Mouse (Mus musculus) hindbrain, postnatal 0 days (tissue): ENCODE measurements around the gene Ccpg1. TPM values are rescaled to one million over a fixed set of nuclear protein-coding genes. Genes with fewer than 3 reads are reported as not detected.

ENCODE experiments used
- ATAC-seq: fragments of 200-750 bp; cut with Nextera tagmentation; 2 replicates; pipeline ENCODE4 v1.8.0; 2017; ENCODE audit warnings: mild to moderate bottlenecking, moderate TSS enrichment, moderate library complexity
- DNase-seq: peaks from one replicate; pipeline ENCODE4 v3.0.0-alpha.2; 2015; ENCODE audit warnings: low spot score
- H3K27ac ChIP-seq: fragments of 300-500 bp; sonication (generic); 2 replicates; pipeline ENCODE4 v1.5.1; 2014; ENCODE audit warnings: mild to moderate bottlenecking
- H3K27me3 ChIP-seq: fragments of 300-500 bp; sonication (generic); 2 replicates; pipeline ENCODE4 v1.6.1; 2014; ENCODE audit warnings: low read length, mixed read lengths; ENCODE audit not compliant: insufficient read depth
- H3K36me3 ChIP-seq: fragments of 300-500 bp; sonication (generic); 2 replicates; pipeline ENCODE4 v1.6.1; 2014; ENCODE audit warnings: low read length, mixed read lengths; ENCODE audit not compliant: insufficient read depth
- H3K4me1 ChIP-seq: fragments of 300-500 bp; sonication (generic); 2 replicates; pipeline ENCODE4 v1.6.1; 2014; ENCODE audit warnings: antibody characterized with exemption, low read length, mixed read lengths; ENCODE audit not compliant: insufficient read depth
- H3K4me2 ChIP-seq: fragments of 300-500 bp; sonication (generic); 2 replicates; pipeline ENCODE4 v1.6.1; 2014; ENCODE audit warnings: low read depth, mild to moderate bottlenecking, low read length, moderate library complexity, mixed read lengths
- H3K4me3 ChIP-seq: fragments of 300-500 bp; sonication (generic); 2 replicates; pipeline ENCODE4 v1.5.1; 2014; ENCODE audit warnings: low read length
- H3K9ac ChIP-seq: fragments of 300-500 bp; sonication (generic); replicated peaks from 2 replicates; pipeline ENCODE4 v1.6.1; 2014; ENCODE audit warnings: mild to moderate bottlenecking, low read length, moderate library complexity, mixed read lengths
- H3K9me3 ChIP-seq: fragments of 300-500 bp; sonication (generic); 2 replicates; pipeline ENCODE4 v1.6.1; 2016; ENCODE audit warnings: low read length, mixed read lengths
- CTCF ChIP-seq: IDR thresholded peaks from 2 replicates; pipeline ENCODE4 v1.5.1; 2016; ENCODE audit warnings: antibody characterized with exemption, control low read depth, low read depth
- WGBS: fragments of 180-500 bp; shearing (Covaris S2); extraction: QIAGEN DNeasy Blood & Tissue Kit; methylation state at CpG from one replicate; pipeline ENCODE4 v1.1.7; 2014; 5-methylcytosine and 5-hydroxymethylcytosine counted together
- polyA plus RNA-seq: library from polyadenylated mRNA; unstranded; fragments of >200 nt; fragmentation: Nextera tagmentation; extraction: Ambion mirVana; gene quantifications from 2 replicates; pipeline ENCODE4 v1.2.1, GENCODE M21; 2015
- total RNA-seq: library from RNA; depleted of rRNA; stranded (reverse); fragments of >200 nt; gene quantifications from 2 replicates; pipeline ENCODE4 v1.2.3, GENCODE M21; 2014

Gene Ccpg1
- total and polyA plus RNA-seq, 2 experiments from 2014 or later, result 15.0 to 42.7 TPM

DNA sequence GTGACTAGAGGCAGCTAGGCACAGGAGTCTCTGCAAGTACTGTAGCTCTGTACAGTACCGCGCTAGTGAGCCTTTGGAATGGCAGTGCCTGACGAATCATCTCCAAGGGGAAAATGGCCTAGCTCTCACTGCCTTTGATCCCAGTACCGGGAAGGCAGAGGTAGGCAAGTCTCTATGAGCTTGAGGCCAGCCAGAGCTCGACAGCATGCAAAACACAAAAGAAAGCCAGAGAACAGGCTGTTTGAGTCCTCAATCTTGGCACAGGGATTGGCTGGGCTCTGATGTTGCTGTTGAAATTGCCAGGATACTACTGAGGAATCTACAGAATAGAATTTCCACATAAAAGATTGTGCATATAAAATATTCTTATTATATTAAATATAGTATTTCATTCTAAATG lies 12.8 kb upstream of the Ccpg1 start:
- H3K9ac ChIP-seq, result no peak overlapping the region
- no peaks in the 10 kb centered on the region for H3K9me3 ChIP-seq
- WGBS, result 81% methylated on average over 5 of the region's 5 CpGs
- H3K36me3 ChIP-seq, result no peaks in the 10 kb centered on the region
- H3K4me3 ChIP-seq, result no peak overlapping the region
- no peaks in the 10 kb centered on the region for H3K27me3 ChIP-seq
- no peak for TF ChIP-seq CTCF
- H3K4me2 ChIP-seq, result no peak overlapping the region
- ATAC-seq (no peak), DNase-seq (no peak)
- H3K27ac ChIP-seq, result no peak overlapping the region
- H3K4me1 ChIP-seq, result no peaks in the 10 kb centered on the region

- H3K27ac ChIP-seq, result no peak overlapping the region
- no peaks in the 10 kb centered on the region for H3K36me3 ChIP-seq
- no peak for TF ChIP-seq CTCF
- H3K4me3 ChIP-seq, result no peak overlapping the region
- H3K4me2 ChIP-seq, result no peak overlapping the region
- no peak overlapping the region for H3K9ac ChIP-seq
- no peaks in the 10 kb centered on the region for H3K27me3 ChIP-seq
- no peaks in the 10 kb centered on the region for H3K9me3 ChIP-seq
- H3K4me1 ChIP-seq, result no peaks in the 10 kb centered on the region
- no peak for DNase-seq
- ATAC-seq, result no peak
Measured at GRCm38 (mm10) chr9:72972984-72973383, 12.2 kb upstream of the Ccpg1 start.

GRCm38 (mm10) chr9:72974734-72975133 lies 10.5 kb upstream of the Ccpg1 start:
- H3K9ac ChIP-seq, result no peak overlapping the region
- no peak overlapping the region for H3K27ac ChIP-seq
- DNase-seq (no peak), ATAC-seq (no peak)
- no peak overlapping the region for H3K4me3 ChIP-seq
- no peaks in the 10 kb centered on the region for H3K4me1 ChIP-seq
- H3K36me3 ChIP-seq, result no peaks in the 10 kb centered on the region
- no peaks in the 10 kb centered on the region for H3K27me3 ChIP-seq
- H3K9me3 ChIP-seq, result no peaks in the 10 kb centered on the region
- no peak for TF ChIP-seq CTCF
- WGBS, result 89% methylated on average over 5 of the region's 5 CpGs
- no peak overlapping the region for H3K4me2 ChIP-seq

DNA sequence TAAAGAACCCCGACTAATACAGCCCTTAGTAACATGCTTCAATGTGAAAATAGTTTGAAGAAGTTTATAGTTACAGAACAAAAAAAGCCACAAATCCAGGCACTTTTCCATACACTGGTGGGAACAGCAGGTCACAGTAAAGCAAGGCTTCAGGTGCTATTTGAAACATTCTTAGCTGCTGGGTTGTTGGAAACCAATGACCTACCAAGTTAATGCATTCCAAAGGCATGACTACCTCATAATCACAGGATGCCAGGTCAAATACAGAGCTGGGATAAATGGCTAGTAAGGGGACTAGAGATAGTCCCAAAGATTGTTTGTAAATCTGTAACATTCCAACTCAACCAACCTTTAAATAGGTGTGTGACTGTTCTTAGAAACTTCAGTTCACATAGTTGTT lies 10.0 kb upstream of the Ccpg1 start:
- ATAC-seq (no peak), DNase-seq (no peak)
- H3K9ac ChIP-seq, result no peak overlapping the region
- no peaks in the 10 kb centered on the region for H3K27me3 ChIP-seq
- no peak overlapping the region for H3K4me2 ChIP-seq
- TF ChIP-seq CTCF, result no peak
- no peaks in the 10 kb centered on the region for H3K9me3 ChIP-seq
- no peaks in the 10 kb centered on the region for H3K36me3 ChIP-seq
- 91% methylated on average over 1 of the region's 1 CpGs for WGBS
- no peak overlapping the region for H3K27ac ChIP-seq
- no peak overlapping the region for H3K4me3 ChIP-seq
- no peaks in the 10 kb centered on the region for H3K4me1 ChIP-seq

GRCm38 (mm10) chr9:72983066-72983465 lies 2.2 kb upstream of the Ccpg1 start:
- no peak for ATAC-seq
- Histone ChIP-seq H3K36me3 (no peaks in the 10 kb centered on the region), H3K4me1 (peaks cover 12% of the 10 kb centered on the region; the same call in 1 of the 2 replicates), H3K27ac (no peak overlapping the region), H3K4me2 (no peak overlapping the region), H3K27me3 (no peaks in the 10 kb centered on the region), H3K4me3 (no peak overlapping the region), H3K9ac (no peak overlapping the region), H3K9me3 (no peaks in the 10 kb centered on the region)
- peak; percentile 18; the same call in 1 of the 2 replicates for TF ChIP-seq CTCF
- WGBS, result 75% methylated on average over 2 of the region's 2 CpGs
- no peak for DNase-seq

DNA sequence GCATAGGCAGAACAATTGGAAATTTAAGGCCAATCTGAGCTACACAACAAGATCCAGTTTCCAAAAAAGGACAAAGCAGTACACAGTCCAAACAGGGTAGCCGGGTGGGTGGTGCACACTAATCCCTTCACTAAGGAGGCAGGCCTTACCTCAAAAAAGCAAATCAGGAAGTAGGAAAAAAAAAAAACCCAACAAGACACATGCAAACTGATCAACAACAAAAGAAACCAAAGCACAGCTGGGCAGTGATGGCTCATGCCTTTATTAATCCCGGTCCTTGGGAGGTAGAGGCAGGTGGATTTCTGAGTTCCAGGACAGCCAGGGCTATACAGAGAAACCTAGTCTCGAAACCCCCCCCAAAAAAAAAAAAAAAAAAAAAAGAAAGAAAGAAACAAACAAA lies 2.5 kb downstream of the Ccpg1 start:
- Histone ChIP-seq H3K4me1 (peaks cover 12% of the 10 kb centered on the region; the same call in 1 of the 2 replicates), H3K9ac (no peak overlapping the region), H3K4me3 (no peak overlapping the region), H3K4me2 (no peak overlapping the region), H3K36me3 (no peaks in the 10 kb centered on the region), H3K27me3 (no peaks in the 10 kb centered on the region), H3K27ac (no peak overlapping the region), H3K9me3 (no peaks in the 10 kb centered on the region)
- 62% methylated on average over 3 of the region's 3 CpGs for WGBS
- no peak for ATAC-seq
- no peak for TF ChIP-seq CTCF
- DNase-seq, result no peak

DNA sequence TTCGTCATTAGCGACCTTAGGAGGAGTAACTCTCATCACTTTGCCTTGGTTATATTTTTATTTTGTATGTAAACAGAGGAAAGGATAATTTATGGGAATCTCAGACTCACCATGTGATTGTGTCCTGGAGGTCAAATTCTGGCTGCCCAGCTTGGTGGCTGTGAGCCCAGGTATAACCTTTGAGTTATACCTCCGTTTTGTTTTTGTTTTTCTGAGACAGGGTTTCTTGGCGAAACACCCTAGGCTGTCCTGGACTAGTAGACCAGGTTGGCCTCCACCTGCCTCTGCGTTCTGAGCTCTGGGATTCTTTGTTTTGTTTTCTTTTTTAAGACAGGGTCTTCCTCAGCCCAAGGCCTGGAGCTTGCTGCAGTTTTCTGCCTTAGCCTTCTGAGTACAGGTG lies 3.5 kb downstream of the Ccpg1 start:
- no peak for DNase-seq
- H3K4me3 ChIP-seq, result no peak overlapping the region
- no peaks in the 10 kb centered on the region for H3K36me3 ChIP-seq
- no peaks in the 10 kb centered on the region for H3K27me3 ChIP-seq
- 88% methylated on average over 5 of the region's 5 CpGs for WGBS
- no peak overlapping the region for H3K9ac ChIP-seq
- H3K4me2 ChIP-seq, result no peak overlapping the region
- no peak for ATAC-seq
- no peak for TF ChIP-seq CTCF
- H3K9me3 ChIP-seq, result no peaks in the 10 kb centered on the region
- H3K4me1 ChIP-seq, result peaks cover 12% of the 10 kb centered on the region; the same call in 1 of the 2 replicates
- no peak overlapping the region for H3K27ac ChIP-seq
